Mouse (Mus musculus): ENCODE measurements around the gene Sec23ip. TPM values are rescaled to one million over a fixed set of nuclear protein-coding genes. Genes with fewer than 3 reads are reported as not detected.

Gene Sec23ip
- 12.1 TPM for polyA plus RNA-seq (2014; fragmentation: Illumina TruSeq; extraction: RNeasy Lipid Tissue Mini Kit (QIAGEN cat#74804); ENCODE audit: insufficient read depth, low read depth, low replicate concordance)

DNA sequence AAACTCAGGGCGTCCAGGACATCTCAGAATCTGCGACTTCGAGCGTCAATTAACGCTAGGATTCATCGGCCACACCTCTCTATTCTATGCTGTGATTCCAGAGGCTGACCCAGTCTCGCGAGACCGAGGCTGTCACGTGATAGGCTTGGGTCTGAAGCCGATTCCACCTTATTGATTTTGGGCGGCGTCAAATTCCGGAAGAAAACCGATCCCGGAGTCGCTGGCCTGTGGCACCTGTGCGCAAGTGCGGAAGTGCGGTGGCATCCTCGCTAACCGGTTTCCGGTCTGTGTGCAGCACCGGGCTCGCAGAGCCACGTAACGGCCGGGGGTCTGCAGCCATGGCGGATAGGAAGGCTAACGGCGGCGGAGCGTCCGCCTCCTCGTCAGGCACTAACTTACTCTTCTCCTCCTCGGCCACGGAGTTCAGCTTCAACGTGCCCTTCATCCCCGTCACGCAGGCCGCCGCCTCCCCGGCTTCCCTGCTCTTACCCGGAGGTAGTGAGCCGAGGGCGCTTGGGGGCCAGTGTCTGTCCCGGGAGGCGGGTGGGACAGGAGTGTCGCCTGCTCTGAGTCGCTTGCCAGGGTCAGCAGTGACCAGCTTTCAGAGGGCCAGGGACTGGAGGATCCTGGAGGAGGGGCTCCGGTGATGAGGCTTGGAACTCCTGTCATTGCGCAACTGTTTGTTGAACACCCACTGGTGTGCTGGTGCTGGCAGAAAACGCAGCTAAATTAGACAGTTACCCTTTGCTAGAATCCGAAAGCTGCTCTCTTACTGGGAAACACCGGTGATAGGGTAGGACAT is at the start of gene Sec23ip:
Sec23ip (plus strand) TSS at position 260 of the 802 bp plus-strand sequence.

DNA sequence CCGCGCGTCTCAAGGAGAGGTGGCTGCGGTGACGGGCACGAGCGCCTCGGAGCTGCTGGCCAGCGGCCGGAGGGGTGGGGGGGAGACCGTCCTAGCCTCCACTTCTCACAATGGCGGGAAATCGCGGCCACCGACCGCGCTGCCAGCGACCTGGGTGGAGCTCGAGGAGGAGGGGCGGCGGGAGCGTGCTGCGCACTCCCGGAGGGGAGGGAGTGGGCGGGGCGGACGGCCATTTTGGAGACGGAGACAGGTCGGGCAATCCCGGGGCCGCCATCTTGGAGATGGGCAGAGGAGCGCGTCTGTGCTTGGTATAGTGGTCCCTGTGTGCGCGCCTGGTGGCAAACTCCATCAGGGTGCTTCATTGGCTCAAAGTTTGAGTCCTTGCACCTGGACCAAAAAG is 4.4 kb upstream of the Sec23ip start, which contains the start of gene Mcmbp:
Mcmbp (minus strand) TSS at position 162 of the 400 bp plus-strand sequence.

Other genes starting within 250 kb of the Sec23ip start
- 29.5 TPM for gene Bag3, start 221.3 kb upstream of the Sec23ip start, polyA plus RNA-seq (2014; fragmentation: Illumina TruSeq; extraction: RNeasy Lipid Tissue Mini Kit (QIAGEN cat#74804); ENCODE audit: insufficient read depth, low read depth, low replicate concordance)
- gene Inpp5f, start 133.6 kb upstream of the Sec23ip start, polyA plus RNA-seq (2014; fragmentation: Illumina TruSeq; extraction: RNeasy Lipid Tissue Mini Kit (QIAGEN cat#74804); ENCODE audit: insufficient read depth, low read depth, low replicate concordance), result 5.4 TPM
- gene Mcmbp, start 4.4 kb upstream of the Sec23ip start, polyA plus RNA-seq (2014; fragmentation: Illumina TruSeq; extraction: RNeasy Lipid Tissue Mini Kit (QIAGEN cat#74804); ENCODE audit: insufficient read depth, low read depth, low replicate concordance), result 14.7 TPM

Measured in lung, adult 10 weeks (tissue).